Mouse (Mus musculus): ENCODE data around the gene Rab11fip5.

The Rab11fip5 gene

DNA sequence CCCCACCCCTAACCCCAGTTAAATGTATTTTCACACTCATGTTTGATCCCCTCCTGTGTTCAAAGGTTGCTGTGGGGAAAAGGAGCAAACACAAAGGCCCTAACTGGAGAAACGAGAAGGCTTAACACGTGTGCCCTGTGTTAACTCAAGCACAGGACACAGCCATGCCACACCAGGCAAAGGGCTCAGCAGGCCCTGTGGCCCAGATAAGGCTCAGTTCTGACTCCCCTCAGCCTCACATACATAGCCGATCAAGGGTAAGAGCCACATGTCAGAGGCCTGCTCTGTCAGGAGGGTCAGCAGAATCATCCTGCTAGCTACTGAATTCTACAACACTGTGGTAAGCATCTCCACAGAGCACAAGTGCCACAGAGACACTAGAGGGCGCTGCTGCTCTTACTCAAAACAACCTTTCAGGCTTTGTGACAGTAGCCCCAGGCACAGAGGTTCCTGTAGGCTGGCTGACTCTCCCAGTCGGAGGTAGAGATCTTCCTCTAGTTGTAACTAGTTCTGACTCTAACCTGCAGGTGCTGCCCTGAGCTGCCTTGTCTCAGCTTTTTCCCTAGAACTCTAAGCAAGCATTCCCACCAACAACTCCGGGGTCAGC, 28.3 kb downstream of the Rab11fip5 start:
- peak; percentile 94 for DNase-seq

DNA sequence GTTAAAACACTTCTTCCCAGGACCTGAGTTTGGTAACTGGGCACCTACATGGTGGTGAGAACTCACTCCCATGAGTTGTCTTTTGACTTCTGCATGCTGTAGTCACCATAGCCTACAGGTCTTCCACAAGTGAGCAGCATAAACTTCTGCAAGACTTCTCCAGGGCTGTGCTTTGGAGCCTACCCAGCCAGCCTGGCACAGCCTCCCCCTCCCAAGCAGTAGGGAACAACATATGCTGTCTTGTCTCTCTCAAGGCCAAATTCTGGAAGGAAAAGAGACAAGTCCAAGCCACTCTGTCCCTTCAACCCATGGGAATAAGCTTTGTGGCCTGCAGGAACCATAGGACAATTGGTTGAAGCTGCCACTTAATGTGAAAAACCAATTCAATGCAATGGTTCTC, 29.5 kb downstream of the Rab11fip5 start:
- no peak for DNase-seq

DNA sequence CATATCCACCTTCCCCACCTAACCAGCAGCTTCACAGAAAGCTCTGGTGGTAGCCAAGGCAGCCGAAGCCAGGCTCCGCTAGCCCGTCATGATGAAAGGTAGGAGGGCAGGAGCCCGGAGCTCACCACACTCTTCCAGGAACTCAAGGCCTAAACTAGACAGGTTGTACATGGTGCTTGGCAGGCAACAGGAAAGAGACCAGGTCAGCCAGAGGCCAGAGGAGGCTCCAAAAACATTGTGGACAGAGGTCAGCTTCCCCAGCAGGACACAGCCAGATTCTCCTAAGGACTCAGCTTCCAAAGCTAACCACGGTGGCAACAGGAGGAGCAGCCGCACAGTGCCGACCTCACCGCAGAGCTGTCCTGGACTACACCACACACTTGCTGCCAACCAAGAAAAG, 31.4 kb downstream of the Rab11fip5 start:
- no peak for DNase-seq

DNA sequence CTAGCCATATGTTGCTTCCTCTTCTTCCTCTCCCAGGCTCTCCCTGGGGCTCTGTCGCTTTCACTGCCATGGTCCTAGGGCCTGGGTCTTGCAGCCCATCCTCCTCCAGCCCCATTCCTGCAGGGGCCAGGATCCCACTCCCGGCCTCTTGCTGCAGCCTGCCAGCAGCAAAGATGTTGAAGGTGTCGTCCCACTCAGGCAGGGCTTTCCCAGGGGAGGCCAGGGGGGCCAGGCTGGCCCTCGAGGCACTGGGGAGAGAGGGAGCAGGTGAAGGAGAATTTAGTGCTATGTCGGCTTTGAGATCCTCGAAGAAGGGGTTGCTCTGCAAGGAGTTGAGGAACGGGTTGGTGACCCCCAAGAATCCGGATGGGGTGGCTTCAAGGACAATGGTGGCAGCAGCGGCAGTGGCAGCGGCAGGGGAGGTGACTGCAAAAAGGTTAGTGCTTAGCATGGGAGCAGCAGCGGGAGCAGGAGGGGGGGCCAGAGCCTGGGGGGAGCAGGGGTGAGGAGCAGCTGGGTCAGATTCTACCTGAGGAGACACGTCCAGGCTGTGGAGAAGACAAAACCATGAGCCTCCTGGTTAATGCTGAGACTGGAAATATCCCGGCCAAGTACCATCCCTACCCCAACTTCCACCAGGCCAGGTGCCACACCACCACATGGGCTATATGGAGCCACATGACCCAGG, 32.5 kb downstream of the Rab11fip5 start:
- DNase-seq = no peak

DNA sequence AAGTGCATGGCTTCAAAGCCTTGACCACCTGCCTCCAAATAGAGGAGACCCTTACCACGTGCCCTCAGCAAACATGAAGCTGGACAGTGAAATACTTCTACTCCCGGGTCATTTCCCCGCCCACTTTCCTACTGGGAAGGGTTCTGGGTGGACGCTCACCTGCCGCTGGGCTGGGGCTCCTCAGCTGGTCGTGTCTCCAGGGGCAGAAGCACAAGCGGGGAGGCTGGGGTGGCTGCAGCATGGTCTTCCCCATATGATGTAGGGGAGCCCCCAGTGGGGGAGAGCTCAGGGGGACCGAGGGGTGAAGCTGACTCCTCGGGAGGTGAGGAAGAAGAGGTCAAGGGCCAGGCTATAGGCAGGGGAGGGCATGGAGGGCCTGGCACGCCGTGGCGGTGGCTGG, 34.2 kb downstream of the Rab11fip5 start:
- DNase-seq = no peak

DNA sequence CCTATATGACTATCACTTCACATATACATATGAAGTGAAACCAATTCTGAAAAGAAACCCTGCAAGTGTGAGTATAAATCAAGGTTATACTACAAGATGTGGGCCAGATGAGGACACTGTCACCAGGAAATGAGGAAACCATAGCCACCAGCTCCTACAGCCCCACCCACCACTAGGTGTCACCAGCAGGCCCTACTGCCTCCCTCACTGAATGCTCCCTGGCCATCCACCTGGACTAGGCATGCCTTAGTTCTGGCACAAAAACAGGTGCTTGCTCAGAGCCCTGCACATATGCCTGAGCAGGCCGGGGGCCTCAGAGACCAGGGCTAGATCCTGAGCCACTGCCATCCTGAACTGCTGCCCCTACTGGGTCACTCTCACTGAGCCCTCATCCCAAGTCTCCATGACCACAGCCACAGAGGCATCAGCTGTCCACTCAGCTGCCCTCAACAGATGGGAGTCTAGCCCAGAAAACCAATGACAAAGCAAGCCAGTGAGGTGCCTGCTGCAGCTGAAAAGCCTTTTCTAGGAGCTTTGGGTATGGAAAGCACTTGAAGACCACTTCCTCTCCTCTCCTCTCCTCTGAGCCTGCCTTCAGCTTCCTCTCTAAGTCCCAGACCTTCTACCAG, 35.0 kb downstream of the Rab11fip5 start:
- peak; percentile 73 for DNase-seq

DNA sequence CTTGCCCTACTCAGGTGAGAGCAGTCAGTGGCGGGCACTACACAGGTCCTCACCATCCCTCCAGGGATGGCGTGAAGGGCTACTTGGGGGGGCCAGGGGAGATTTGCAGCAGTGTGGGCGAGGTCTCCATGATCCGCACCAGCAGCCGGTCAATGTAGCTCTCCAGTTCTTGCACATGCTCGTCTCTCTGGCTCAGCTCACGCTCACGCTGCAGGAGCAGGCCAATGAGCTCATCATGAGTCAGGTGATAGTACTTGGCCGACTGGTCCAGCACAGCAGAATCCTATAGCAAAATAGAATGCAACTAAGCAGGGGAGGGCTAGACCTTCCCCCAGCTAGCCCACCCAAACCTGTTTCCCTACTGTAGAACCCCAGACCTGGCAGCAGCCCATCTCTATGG, 37.5 kb downstream of the Rab11fip5 start:
- no peak for DNase-seq

DNA sequence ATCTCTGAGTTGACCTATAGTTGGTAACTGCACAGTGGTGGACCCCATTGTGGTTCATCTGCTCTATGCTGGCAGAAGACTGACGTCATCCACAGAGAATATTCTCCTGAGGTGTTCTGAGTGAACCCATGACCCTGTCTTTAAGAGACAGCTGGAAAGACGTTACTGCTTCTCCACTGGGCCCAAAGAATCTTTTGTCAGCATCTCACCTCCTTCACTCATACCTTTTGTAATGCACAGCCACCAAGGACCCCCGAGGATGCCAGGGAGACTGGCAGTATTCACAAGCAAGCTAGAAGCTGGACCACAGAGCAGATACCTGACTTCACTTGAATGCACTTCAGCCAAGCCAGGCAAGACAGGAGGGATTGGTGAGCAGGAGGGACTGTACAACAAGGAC, 39.1 kb downstream of the Rab11fip5 start:
- no peak for DNase-seq

DNA sequence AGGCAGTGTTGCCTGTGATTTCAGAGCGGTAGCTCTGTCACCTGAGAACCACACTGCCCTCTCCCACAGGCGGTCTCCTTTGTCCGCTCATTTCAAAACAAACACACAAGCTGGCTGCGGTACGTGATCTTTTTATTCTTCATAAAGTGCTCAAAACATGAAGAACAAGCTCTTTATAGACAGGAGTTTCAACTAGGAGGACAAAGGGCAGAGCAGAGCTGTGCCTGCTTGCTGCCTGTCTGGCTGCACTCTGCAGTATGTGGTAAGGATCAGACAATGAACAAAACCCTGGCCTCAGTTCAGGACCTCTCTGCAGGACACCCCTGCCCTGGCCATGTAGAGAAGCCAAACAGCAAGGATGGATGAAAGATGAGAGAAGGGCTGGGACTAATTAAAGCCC, 39.6 kb downstream of the Rab11fip5 start:
- no peak for DNase-seq

DNA sequence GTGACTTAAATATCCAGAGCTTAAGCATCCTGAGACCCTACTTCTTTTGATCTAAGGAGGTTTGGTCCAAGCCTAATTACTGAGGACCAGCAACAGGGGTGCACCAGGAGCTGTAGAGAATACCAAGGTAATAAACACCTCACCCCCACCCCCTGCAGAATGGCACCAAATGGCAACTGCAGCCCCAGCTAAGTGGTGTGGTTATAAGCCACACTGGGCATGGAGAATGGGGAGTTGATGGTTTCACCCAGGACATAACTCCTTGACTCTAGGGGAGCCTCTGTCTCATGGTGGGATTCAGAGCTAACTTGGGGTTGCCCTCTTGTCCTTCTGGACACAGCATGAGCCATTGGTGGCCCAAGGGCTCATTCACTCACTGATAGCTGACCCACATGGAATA, 40.2 kb downstream of the Rab11fip5 start:
- DNase-seq = no peak

DNA sequence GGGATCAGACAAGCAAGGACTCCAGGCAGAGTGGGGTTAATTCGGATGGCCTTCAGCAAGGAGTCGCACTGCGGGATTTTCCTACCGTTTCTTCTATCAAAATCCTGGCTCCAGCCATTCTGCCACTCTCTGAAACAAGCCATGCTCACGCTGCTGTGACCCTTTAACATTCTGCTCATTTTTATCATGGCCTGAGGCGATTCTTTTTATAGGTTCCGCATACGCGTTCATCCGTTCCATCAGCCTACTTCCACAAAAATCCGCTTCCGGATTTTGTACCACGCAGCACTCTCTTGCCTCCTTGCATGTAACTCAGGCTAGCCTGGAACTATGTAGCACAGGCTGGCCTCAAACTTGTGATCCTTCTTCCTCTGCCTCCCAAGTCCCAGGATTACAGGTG, 40.7 kb downstream of the Rab11fip5 start:
- peak; percentile 42 for DNase-seq

DNA sequence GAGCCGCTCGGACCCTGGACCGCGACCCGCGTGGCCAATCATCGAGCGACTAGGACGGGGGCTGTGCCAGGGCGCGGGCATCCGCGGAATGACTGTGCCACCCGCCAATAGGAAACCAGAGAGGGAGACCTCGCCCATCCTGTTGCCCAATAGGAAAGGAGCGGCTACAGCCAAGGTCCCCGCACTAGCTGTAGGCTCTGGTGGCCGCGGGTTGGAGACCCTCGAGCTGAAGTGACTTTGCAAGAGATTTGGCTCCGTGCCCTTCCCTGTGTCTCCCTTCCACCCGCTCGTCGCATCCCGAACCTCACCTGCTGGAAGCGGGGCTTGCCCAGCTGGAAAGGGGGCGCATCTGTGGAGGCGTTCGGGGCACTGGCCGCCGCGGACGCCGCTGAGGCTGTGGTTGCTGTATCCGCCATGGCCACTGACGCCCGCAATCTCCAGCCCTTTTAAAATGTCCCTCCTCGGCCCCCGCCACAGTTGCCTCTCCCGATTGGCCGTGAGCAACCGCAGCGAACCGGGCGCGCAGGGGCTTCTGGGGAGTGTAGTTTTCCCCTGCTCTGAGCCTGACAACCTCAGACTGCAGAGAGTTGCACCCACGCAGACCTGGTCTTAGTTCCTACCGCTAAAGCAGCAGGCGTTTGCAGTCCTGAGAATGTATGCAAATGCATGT, 41.3 kb downstream of the Rab11fip5 start, which contains the start of gene Sfxn5:
Sfxn5 (minus strand) TSS at position 423 of the 670 bp plus-strand sequence.
- peak; percentile 98 for DNase-seq

DNA sequence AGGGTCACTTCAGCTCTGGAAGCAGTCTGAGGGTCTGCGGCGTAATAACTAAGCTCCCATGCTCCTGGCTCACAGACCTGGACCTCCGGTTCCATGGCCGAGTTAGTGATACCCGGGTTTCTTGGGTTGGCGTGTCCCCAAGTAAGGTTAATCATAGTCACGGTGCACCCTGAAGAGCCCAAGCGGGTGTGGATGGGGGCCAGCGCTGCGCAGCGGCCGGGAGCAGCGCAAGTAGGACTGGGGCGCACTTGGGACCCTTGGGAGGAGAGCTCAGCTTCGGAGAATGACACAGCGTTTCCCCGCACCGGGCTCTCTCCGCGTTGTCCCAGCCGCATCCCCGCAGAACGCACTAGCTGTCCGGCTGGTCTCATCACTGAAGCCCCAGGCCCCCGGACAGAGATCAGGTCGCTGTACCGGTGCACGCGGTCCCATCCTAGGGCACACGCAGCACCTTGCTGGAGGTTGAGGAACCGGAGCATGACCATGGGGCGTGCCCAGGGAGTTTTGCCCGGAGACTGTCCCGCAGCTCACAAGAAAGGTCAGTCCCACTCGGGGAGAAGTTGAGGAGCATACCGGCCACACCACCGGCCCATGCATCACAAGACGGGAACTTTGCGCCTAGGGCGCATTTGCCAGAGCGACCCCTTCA, 42.0 kb downstream of the Rab11fip5 start:
- DNase-seq = peak; percentile 18

DNA sequence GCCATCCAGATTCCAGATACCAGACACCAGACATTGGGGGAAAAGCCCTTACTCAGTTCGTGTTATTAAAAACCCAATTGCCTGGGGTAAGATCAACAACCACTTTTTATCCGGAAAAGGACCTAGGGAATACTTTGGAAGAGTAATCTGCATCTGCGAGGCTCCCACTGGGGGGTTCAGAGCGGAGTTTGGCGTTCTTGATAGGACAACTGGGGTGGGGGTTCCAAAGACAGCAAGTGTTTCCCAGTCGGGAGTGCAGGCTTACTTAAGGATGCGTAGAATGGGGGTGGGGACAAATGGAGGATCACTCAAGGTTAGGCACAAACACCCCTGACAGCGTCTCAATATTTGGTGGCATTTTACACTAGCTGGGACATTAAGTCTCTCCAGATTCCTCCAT, 42.7 kb downstream of the Rab11fip5 start:
- no peak for DNase-seq

DNA sequence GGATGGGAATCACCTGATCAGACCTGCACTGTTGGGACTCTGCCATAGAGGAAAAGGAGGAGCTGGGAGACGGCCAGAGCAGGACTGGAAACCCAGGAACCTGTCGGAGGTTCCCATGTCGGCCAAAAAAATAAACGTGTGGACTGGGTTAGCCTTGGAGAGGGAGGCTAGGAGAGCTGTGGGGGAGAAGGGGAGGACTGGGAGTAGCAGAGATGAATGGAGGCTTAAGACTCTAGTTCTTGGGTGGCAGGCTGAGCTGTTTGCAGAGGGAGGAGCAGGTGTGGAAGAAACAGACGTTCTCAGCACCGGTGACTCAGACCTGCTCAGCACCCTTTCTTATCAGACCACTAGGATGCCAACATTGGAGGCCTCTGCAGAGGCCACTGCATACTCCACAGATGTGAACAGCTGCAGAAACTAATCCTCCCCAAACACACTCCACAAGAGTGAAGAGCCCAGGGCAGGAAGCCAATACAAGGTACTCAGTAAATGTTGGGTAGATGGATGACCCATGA, 43.2 kb downstream of the Rab11fip5 start:
- peak; percentile 43 for DNase-seq

DNA sequence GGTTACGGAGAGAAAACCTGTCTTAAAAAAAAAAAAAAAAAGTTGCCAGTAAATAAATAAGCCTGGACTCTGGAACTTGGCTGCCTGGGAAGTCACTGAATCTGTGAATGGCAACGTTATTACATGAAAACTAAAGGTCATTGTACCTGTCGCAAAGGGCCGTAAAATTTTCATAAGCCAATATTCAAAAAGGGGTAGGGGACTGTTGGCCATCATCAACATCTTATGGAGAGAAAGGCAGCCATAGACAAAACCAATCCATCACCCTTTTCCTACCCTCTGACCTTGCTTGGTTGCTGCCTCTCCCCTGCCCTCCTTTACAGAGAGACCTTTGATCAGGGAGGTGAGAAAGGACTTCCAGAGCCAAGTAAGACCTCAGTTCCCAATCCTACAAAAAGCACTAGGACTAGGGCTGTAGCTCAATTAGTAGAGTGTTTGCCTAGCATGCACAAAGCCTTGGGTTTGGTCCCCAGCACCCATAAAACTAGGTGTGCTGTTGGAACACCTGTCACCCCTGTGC, 44.7 kb downstream of the Rab11fip5 start:
- DNase-seq = no peak

DNA sequence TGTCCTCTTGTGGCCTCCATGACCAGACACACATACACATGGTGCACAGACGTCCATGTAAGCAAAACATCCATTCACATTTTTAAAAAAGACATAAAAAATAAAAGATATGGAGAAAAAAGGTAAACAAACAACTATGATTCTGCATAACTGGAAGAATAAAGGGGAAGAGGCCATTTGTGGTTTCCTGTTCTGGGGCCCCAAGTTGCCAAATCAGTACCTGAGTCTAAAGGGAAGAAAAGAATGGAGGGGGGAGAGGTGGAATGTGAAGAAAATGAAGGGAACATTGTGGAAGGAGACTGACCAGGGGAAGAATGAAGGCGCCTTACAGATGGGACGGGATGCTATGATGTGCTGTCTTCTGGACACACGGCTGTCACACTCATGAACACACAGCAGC, 47.9 kb downstream of the Rab11fip5 start:
- no peak for DNase-seq

DNA sequence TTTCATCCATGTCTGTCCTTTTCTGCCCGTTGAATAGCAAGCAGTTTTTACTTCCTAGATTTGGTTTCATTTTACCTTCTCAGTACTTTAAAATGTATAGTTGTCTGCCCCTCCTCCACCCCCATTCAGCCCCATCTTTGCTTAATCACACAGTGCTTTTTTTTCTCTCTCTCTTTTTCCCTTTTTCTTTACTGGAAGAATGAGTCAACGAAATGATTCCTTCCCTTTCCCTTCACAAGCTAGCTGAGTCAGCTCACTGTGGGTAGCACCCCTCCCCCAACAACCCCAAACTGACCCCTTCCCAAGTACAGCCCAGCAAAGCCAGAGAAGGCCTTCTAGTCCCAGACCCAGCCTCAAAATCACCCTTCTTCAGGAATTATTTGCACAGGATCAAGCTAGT, 49.3 kb downstream of the Rab11fip5 start:
- DNase-seq = no peak

DNA sequence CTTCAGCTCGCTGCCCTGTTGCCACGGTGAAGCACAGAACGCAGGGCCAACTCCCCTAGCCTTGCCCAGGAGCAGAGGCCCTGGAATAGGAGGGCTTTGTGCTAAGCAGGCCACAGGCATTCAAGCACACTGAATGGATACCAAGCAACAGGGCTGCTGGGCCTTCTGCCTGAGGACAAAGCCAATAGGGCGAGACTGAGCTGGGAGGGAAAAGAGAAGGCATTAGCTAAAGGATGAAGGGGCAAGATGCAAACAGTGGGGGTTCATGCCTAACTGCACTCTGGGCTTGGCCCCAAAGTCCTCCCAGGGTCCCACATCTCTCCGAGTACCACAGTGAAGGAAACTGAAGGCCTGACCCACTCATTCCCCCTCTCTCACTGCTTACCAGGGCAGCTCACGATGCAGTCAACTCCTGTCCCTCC, 54.0 kb downstream of the Rab11fip5 start:
- DNase-seq = no peak

DNA sequence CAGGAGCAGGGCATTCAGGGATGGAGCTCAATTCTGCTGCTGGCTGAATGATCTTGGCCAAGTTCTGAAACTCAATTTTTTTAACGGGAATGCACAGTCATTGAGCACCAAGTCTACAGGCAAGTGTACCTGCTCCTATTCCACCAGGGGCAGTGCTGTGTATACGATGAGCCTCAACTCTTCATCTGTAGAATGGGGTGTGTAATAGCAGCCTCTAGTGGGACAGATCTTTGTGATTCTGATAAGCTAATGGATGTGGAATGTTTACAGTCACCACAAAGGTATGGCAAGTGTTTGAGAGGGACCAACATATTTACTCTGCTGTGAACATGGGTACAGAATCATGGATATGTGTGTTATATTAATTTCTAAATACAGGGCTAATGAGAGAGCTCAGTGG, 58.2 kb downstream of the Rab11fip5 start:
- no peak for DNase-seq

DNA sequence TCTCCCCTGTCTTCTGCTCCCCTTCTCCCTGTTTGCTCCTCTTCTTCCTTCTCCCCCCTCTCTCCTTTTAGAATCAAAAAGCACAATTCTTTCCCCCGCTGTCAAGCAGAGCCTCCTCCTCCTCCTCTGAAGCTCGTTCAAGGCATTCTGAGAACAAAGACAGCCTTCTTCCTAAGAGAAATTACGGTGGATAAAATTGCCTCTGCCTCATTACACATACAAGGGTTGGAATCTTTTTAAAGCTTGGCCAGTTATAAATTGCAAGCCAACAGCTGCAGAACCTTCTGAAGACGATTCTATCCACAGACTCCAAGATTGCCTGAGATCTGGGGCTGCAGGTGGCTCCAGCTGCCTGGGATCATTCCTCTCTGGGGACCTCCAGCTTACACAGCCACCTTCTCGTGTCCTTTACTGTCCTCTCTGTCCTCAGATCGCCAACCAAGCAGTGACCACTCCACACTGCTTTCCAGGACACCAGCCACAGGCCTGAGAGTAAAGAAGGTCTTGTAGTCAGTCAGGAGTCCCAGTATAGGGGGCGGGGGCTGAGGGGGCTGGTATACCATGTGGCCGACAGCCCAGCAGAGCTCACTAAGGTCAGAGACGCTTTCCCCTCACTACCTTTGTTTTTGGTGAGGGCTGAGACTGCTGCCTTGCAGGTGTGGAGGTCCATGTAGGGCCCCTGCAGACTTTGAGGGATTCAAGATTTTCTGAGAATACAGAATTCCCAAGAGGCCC, 60.2 kb downstream of the Rab11fip5 start:
- no peak for DNase-seq

DNA sequence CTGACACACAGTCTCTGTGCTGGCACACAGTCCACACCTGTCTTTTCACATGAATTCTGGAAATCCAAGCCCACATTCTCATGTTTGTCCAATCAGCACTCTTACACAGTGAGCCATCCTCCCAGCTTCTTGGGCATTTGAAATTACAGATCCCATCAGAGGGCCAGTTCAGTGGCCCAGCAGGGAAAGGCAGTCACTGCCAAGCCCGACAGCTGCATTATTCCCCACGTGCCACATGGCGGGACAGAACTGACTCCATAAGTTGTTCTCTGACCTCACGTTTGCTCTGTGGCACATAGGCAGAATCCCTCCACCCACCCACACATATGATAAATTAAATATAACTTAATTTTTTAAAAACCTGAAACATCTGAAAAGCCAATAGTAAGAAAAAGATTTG, 66.5 kb downstream of the Rab11fip5 start:
- no peak for DNase-seq

Data from lung, postnatal 36 days (tissue).